Mouse (Mus musculus): Measurements from ENCODE around the gene Nol9. TPM values are rescaled to one million over a fixed set of nuclear protein-coding genes. Genes with fewer than 3 reads are reported as not detected.

Gene Nol9
- total RNA-seq (2012; rRNA removed) (75.1 and 80.9 TPM in 2 replicates), polyA plus RNA-seq (2012; ENCODE audit: insufficient read depth in 1 of 2, insufficient read length in 2 of 2, low read depth in 1 of 2, low replicate concordance in 2 of 2, missing spikeins in 1 of 2) (100 to 1,000 TPM in 1 of 2 experiments, 10 to 100 TPM in 1; 80.3 to 114 TPM)

- H3K4me1 ChIP-seq (ENCODE audit: control insufficient read depth in 1 of 2, insufficient read depth in 2 of 2, low read length in 2 of 2): peaks cover 0 to 10% of the 10 kb centered on the region in 2 experiments; a peak in 2 of 4 replicates
- peak within 1 kb of the TSS; percentile 99 for H3K9ac ChIP-seq (ENCODE audit: control insufficient read depth, low read depth, low read length, poor library complexity, severe bottlenecking)
- H3K27ac ChIP-seq (ENCODE audit: control insufficient read depth, low read depth, low read length): peak within 1 kb of the TSS; percentile 62
- TF ChIP-seq POLR2AphosphoS5 (IDR thresholded peaks at IDR 0.05; ENCODE audit: borderline replicate concordance, low read depth, low read length) (no peak), BHLHE40 (IDR thresholded peaks at IDR 0.05; ENCODE audit: borderline replicate concordance, low read depth, low read length) (0 out of 2 replicates have a peak, but pooled peaks have one; percentile 41), ZMIZ1 (IDR thresholded peaks at IDR 0.05; ENCODE audit: low read depth, low read length) (no peak; the same call in 1 of the 2 replicates), NRF1 (IDR thresholded peaks at IDR 0.05; ENCODE audit: insufficient read depth, low read depth, low read length, poor library complexity, severe bottlenecking) (0 out of 2 replicates have a peak, but pooled peaks have one; percentile 27), TBP (IDR thresholded peaks at IDR 0.05; ENCODE audit: low read depth, low read length) (peak; percentile 83), HCFC1 (IDR thresholded peaks at IDR 0.05; ENCODE audit: low read depth, low read length) (peak; percentile 92), MYB (IDR thresholded peaks at IDR 0.05; ENCODE audit: low read depth, low read length) (no peak), TAL1 (IDR thresholded peaks at IDR 0.05; ENCODE audit: low read length) (no peak), ZC3H11A (IDR thresholded peaks at IDR 0.05; ENCODE audit: low read depth, low read length) (no peak), MYC (IDR thresholded peaks at IDR 0.05; ENCODE audit: low read depth, low read length) (peak; percentile 81; the same call in 1 of the 2 replicates), USF1 (IDR thresholded peaks at IDR 0.05; ENCODE audit: low read depth, low read length) (peak; percentile 32; the same call in 1 of the 2 replicates), CTCF (IDR thresholded peaks at IDR 0.05 in 2 of 3, conservative IDR thresholded peaks at IDR 0.05 in 1 of 3; ENCODE audit: control insufficient read depth in 1 of 3, insufficient read depth in 1 of 3, low read depth in 2 of 3, low read length in 3 of 3, poor library complexity in 1 of 3, severe bottlenecking in 1 of 3) (peak; percentile 77 to 99 (median 94)), MEF2A (IDR thresholded peaks at IDR 0.05; ENCODE audit: extremely low read depth, insufficient replicate concordance, low read depth, low read length, poor library complexity, severe bottlenecking) (0 out of 2 replicates have a peak, but pooled peaks have one; percentile 48), TCF12 (IDR thresholded peaks at IDR 0.05; ENCODE audit: low read depth, low read length) (peak; percentile 76), EP300 (IDR thresholded peaks at IDR 0.05; ENCODE audit: low read depth in 1 of 2, low read length in 2 of 2) (no peak), MXI1 (IDR thresholded peaks at IDR 0.05; ENCODE audit: low read depth, low read length) (peak; percentile 96; the same call in 1 of the 2 replicates), ZKSCAN1 (IDR thresholded peaks at IDR 0.05; ENCODE audit: low read depth, low read length) (no peak), NELFE (IDR thresholded peaks at IDR 0.05; ENCODE audit: low read depth, low read length) (peak; percentile 93), RCOR1 (IDR thresholded peaks at IDR 0.05; ENCODE audit: low read depth, low read length) (no peak), CHD2 (IDR thresholded peaks at IDR 0.05; ENCODE audit: low read length) (peak; percentile 98), MAZ (IDR thresholded peaks at IDR 0.05; ENCODE audit: low read depth, low read length) (peak; percentile 96), GATA1 (IDR thresholded peaks at IDR 0.05; ENCODE audit: low read depth, low read length) (no peak), USF2 (IDR thresholded peaks at IDR 0.05; ENCODE audit: borderline replicate concordance in 1 of 2, insufficient read depth in 1 of 2, low read depth in 1 of 2, low read length in 2 of 2) (no peak), KAT2A (conservative IDR thresholded peaks at IDR 0.05; ENCODE audit: low read depth, low read length) (no peak; the same call in 1 of the 2 replicates), CHD1 (IDR thresholded peaks at IDR 0.05; ENCODE audit: low read depth, low read length) (no peak), RAD21 (IDR thresholded peaks at IDR 0.05; ENCODE audit: low read depth, low read length) (no peak), SMC3 (IDR thresholded peaks at IDR 0.05; ENCODE audit: low read depth, low read length) (peak; percentile 41), ELF1 (IDR thresholded peaks at IDR 0.05; ENCODE audit: low read depth, low read length) (peak; percentile 94), UBTF (IDR thresholded peaks at IDR 0.05; ENCODE audit: borderline replicate concordance, insufficient read depth, low read depth, low read length) (no peak), POLR2A (IDR thresholded peaks at IDR 0.05; ENCODE audit: control insufficient read depth in 1 of 2, insufficient read depth in 1 of 2, low read depth in 1 of 2, low read length in 2 of 2, poor library complexity in 1 of 2) (peak; percentile 88 to 93), ZNF384 (IDR thresholded peaks at IDR 0.05; ENCODE audit: low read depth, low read length) (no peak), MAFK (IDR thresholded peaks at IDR 0.05; ENCODE audit: borderline replicate concordance, low read depth, low read length) (no peak), JUND (IDR thresholded peaks at IDR 0.05; ENCODE audit: low read depth, low read length) (no peak), POLR2AphosphoS2 (IDR thresholded peaks at IDR 0.05; ENCODE audit: low read length) (peak; percentile 78; the same call in 1 of the 2 replicates)
Measured at GRCm38 (mm10) chr4:152038985-152039830, at the start of gene Nol9. Gene Nol9 (plus strand): TSS chr4:152039321.

More at GRCm38 (mm10) chr4:152038985-152039830, at the start of gene Nol9:
- Histone ChIP-seq H3K36me3 (ENCODE audit: control insufficient read depth in 1 of 2, insufficient read depth in 2 of 2, low read length in 2 of 2) (peaks cover 5 to 8% of the 10 kb centered on the region in 2 experiments), H3K9me3 (replicated peaks; ENCODE audit: insufficient read depth, low read length) (no peaks in the 10 kb centered on the region), H3K4me3 (ENCODE audit: control insufficient read depth in 1 of 2, insufficient read depth in 1 of 2, low read depth in 2 of 2, low read length in 2 of 2) (peak within 1 kb of the TSS; percentile 86 to 95), H3K79me2 (ENCODE audit: control insufficient read depth, insufficient read depth, low read length, poor library complexity) (peaks cover 44% of the 10 kb centered on the region), H3K27me3 (ENCODE audit: control insufficient read depth in 1 of 2, insufficient read depth in 2 of 2, low read length in 2 of 2) (no peaks in the 10 kb centered on the region)
- DNase-seq (ENCODE audit: low read depth, low spot score): peak; percentile 93

Measured in MEL (cell line).